Mouse (Mus musculus) olfactory bulb, adult 2 months (tissue): ENCODE data around the gene Habp2.

ENCODE experiments used
- CTCF ChIP-seq: fragments of 200-500 bp; IDR thresholded peaks from 2 replicates; pipeline ENCODE4 v1.5.1; 2012; ENCODE audit warnings: low read depth, mild to moderate bottlenecking, low read length, moderate library complexity; ENCODE audit not compliant: insufficient read depth
- POLR2A ChIP-seq: fragments of 200-500 bp; IDR thresholded peaks from 2 replicates; pipeline ENCODE4 v1.6.1; 2012; ENCODE audit warnings: mild to moderate bottlenecking, low read depth, low read length, moderate library complexity; ENCODE audit not compliant: insufficient read depth

- no peak for TF ChIP-seq CTCF
- no peak for TF ChIP-seq POLR2A
Observed at GRCm38 (mm10) chr19:56256741-56257140, 30.2 kb upstream of the Habp2 start.
